Mouse (Mus musculus) lung, postnatal 36 days (tissue): ENCODE measurements around the gene Farp2.
A peak's percentile ranks its signal among the peaks of the same experiment; 100 is the strongest.
"Not testable (repeated sequence)": the region's sequence is repeated elsewhere in the genome, so short reads cannot be mapped to it uniquely, and the experiment has no call there.

Experiments
- DNase-seq: peaks from one replicate; pipeline ENCODE4 v3.0.0; 2022; ENCODE audit warnings: mixed read lengths

Farp2 gene

DNA sequence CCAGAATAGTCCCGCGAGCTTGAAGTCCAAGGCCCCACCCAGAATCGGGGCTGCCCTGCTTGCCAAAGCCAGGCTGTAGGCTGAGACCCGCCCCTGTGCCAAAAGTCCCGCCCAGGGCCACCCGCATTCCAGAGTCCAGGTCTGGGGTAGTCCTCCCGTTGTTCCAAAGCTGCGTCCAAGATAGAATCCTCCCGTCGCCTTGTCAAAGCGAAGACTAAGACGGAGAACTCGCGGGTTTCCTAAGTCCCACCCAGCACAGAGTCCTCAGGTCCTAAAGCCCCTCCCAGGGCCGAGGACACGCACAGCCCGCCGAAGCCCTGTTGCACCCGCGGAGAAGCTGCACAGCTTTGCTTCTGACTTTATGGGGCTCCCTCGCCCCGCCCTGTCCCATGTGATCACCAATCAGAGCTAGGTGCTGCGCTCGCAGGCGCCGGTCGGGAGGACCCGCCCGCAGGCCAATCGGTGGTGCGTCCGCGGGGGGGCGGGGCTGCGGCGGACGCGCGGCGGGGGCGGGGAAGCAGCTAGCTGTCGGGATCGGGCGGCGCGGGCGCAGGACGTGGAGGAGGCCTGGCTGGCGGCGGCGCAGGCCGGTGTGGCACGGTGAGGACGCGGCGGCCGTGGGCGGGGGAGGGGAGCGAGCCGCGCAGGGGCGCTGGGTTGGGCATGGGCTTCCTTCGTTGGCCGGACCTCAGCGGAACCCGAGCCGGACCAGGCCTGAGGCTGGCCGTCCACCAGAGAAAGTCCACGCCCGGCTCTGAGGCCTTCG lies at the start of gene Farp2:
TSS of gene Farp2 (plus strand) at position 495 of the 766 bp plus-strand sequence.
- DNase-seq: peak; percentile 98

DNA sequence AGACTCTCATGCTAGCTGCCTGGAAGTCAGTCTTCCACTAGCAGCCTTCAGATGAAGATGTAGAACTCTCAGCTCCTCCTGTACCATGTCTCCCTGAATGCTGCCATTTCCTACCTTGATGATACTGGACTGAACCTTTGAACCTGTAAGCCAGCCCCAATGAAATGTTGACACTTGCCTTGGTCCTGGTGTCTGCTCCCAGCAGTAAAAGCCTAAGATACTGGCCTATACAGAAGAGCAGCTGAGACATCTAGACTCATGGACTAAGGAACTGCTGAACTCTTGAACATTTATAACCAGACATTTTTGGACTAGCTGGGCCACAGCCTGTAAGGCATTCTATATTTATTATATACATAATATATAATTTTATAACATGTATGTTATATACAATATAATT lies 46.8 kb upstream of the Farp2 start:
- no peak for DNase-seq

DNA sequence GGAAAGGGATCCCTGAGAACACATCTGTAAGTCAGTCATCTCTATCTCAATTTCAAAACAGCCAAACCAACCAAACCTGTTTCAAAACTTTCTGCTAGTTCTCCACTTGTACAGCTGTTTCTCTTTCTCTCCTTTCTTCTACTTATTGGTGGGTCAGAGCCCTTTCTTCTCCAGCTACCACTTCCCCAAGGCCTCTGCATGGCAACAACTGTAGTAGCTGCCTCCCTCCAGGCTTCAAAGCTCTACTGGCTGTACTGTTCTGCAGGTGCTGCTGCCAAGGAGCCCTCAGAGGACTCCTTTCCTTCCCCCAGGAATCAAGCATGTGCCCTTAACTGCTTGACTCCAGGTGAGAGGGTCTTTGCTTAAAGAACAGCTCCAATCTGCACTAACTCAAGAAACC lies 46.1 kb upstream of the Farp2 start:
- no peak for DNase-seq

DNA sequence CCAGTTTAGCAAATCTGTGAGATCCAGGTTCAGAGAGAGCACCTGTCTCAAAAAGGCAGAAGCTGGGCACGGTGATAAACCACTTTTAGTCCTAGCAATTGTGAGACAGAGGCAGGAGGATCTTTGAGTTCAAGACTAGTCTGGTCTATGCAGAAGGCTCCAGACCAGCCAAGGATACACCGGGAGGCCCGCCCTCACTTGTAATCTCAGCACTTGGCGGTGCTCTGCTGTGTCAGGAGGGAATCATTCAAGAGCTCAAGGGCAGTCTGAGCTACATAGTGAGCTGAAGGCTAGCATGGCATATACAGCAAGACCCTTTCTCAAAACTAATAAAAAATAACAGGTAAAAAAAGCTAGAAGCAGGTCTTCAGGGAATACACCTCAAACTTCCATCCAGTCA lies 43.3 kb upstream of the Farp2 start:
- DNase-seq: no peak

DNA sequence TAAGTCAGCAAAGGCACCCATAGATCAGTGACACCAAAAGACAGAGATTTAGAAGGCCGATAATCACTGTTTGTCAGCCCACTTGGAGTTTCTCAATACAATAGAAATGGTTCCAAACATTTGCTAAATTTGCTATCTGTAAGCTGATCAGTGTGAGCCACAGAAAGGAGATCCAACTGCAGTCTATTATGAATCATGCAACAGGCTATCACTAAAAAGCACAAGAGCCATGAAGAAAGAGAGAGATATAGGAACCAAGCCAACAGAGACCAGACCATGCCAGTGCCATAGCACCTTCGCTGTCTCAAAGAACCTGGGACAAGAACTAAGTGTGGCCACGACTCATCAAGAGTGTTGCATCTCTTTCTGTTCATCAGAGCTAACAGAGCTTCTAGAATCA lies 36.2 kb upstream of the Farp2 start:
- no peak for DNase-seq

DNA sequence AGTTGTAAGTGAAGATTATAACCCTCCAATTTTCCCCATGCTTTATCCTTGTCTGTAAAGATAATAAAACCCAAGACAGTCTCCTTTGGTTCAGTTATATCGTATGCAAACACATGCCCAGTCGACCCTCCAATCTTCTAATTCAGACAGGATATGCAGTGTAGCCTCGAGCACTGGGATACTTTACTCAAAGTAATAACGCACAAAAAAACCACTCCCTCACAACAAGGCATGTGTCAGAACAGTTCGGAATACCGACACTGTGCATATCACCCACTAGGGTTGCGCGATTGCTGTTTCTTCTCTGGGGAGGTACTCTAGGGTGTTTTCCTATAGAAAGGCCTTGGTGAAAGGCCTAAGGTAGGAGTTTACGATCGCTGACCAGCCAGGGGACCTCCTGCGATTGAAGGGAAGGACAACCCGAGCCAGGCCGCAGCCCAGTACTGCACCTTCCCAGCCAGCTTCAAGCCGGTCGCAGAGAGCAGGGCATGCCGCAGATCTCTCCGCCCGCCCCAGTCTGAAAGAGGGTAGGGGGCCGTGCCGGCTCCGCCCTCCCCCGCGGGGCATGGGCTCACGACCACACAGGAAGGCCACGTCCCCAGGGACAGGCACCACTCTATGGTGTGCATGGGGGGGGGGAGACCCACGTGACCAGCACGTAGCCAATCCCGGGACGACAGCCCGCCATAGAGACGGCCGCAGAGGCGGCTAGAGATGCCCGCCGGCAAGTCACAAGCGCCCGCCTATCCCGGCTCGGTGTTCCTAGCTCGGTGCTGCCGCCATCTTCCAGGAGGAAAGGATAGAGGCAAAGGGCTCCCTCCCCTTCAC lies 33.9 kb upstream of the Farp2 start:
- DNase-seq: peak; percentile 99

DNA sequence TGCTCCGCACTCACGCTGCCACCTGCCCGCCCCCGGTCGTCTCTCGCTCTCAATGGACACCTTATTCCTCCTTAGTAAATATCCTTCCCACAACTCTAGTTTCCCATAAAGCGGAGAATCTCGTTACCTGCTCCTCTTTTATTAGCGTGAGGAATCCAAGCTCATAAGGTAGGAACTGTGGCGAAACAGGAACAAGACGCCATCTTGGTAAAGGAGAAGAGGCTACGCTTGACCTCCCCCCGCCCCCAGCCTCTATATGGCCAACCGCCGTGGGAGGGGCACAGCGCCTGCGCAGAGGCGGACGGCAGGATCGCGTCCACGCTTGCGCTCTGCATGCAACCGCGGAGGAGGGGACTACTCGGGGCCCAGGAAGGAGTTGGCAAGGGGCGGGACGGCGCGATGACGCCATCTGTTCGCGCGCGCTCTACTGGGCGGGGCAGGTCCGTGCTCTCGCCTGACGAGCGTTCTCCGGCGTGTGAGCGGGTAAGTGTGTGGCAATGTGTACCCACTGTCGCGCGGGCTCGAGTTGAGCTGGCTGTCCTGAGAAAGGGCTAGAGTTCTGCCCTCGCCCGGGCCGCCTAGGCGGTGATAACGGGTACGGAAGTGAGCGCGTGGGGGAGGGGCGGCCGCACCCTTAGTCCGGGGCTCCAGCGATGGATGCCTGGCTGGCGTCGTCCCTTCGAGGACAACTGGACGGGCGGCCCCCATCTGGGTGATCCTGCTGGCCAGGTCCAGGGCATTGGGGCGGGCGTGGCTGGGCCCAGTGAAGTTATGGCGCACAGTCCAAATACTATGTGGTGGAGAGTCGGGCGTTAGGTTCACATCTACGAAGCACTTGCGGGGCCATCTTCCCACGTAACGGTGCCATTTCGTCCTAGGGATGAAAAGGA lies 33.0 kb upstream of the Farp2 start, which contains the start of gene Hdlbp:
TSS of gene Hdlbp (minus strand) at position 230 of the 890 bp plus-strand sequence.
- DNase-seq: peak; percentile 99

DNA sequence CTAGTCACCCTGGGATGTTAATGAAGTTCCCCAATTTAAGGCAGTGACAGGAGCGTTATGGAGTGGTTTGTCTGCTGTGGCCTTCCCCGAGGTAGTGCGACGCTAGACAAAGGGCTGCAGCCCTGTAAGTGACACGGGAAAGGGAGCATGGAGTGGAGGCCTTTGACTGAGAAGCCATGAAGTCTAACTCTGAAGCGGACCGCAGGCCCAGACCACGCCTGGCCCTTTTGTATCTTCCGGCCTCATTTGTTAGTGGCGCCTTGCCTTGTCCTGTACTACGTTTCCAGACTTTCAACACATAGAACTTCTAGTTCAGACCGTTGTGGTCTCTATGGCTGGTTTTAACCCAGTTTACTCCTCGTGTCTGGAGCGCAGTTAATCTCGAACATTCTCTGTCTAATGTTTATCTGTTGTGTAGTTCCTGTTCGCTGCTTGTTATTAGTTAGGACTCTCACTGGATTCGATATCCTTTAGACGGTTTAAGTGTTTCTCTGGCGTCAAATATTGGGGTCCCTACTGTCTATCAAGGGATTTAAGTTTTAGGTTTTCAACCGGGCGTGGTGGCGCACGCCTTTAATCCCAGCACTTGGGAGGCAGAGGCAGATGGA lies 32.3 kb upstream of the Farp2 start:
- peak; percentile 27 for DNase-seq

DNA sequence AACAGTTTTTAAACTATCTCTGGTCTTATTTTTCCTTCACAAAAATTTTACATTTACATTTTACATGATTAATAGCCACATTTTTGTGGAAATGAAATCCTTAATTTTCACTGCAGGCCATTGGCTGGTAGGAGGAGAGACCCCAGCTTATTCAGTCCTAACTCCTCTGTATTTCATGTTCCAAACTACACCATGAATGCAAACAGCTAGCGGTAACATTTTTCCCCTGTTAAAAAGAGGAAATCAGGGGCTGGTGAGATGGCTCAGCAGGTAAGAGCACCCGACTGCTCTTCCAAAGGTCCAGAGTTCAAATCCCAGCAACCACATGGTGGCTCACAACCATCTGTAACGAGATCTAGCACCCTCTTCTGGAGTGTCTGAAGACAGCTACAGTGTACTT lies 25.6 kb upstream of the Farp2 start:
- not testable (repeated sequence) for DNase-seq

DNA sequence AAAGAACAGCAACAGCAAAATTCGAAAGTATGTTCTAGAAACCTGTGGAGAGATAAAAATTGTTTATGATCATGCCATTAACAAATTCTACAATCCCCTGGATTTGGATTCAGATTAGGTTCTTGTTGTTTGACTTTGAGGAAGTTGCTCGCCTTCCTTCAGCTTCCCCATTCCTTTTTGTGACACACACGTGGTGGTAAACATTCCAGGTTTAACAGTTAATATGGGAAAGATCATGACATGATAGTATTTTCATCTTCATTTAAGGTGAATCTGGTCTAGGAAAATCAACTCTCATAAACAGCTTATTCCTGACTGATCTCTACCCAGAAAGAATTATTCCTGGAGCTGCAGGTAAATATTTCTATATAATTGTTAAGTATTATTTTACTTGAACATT lies 16.6 kb upstream of the Farp2 start:
- DNase-seq: no peak

DNA sequence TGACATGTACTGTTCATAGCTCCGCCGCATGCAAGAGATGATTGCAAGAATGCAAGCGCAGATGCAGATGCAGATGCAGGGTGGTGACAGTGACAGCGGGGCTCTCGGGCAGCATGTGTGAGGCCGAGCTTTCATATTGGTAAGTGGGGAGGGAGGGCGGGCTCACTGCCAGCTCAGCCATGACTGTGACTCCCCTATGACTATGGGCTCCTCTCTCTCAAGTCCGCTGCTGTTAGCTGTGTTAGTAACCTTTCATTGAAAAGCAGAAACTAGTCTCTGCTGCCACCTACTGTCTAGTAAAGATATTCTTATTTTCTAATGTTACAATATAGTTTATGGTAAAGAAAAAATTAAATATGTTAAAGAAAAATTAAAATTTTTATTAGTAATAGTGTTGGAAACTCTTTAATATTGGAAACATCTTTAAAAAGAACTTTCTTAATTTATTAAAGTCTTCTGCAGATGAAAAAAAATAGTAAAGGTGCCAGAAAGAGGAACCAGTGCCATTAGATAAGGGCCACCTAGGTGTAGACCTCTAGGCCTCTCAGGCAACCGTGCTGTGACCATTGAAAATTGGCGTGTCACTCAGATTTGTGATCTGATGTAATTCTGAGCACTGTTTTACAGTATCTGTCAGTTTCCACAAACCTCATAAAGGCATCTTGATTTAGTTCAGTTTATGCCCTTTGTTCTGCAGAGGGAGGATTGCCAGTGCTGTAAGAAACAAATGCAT lies 4.8 kb upstream of the Farp2 start:
- peak; percentile 29 for DNase-seq

DNA sequence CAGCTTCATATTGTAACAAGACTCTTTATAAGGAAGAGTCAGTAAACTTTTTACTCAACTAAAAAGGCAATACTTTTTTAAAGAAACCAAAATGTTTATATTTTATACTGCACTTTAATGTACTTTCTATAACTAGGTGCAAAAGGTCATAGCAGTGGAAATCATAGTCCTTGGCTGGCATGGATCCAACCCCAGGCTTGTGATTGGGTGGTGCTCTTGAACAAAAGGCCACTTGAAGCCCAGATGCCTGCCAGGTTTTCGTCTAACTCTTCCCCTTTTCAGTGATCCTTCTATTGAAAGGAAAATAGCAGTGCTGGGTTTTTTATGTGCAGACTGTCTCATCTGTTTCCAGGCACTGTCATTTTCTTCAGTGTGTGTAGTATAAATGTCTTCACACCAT lies 3.3 kb upstream of the Farp2 start:
- DNase-seq: peak; percentile 61

DNA sequence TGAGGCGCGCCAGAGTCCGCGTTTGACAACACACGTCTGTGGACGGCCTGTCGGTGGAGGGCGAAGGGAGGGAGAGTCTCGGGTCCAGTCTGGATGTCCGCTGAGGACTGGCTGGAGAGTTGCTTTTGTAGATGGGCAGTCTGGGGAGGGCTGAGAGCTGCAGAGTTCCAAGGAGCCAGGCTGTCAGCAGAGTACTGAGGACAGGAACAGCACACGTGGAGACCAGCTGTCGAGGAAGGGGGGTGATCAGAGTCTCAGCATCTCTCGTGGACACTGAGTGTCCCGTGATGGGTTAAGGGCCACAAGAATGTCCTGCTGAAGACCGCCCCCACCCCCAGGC lies 442 bp downstream of the Farp2 start:
- no peak for DNase-seq

DNA sequence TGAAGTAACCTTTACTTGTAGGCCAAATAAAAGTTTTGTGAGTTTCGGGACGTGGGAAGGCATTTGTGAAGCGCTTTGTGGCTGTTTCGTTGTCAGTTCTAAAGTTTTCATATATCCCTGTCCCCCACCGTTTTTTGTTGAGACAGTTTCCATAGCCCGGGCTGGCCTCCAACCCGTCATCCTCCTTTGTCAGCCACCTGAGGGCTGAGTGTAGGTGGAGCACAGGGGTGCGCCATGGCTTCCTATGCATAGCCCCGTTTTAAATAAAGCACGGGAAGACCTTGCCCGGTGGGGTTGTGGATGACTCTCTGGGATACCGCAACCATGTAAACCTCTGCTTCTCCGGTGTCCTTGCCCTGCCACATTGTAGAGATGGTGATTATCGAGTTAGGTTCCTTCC lies 1.3 kb downstream of the Farp2 start:
- DNase-seq: no peak

DNA sequence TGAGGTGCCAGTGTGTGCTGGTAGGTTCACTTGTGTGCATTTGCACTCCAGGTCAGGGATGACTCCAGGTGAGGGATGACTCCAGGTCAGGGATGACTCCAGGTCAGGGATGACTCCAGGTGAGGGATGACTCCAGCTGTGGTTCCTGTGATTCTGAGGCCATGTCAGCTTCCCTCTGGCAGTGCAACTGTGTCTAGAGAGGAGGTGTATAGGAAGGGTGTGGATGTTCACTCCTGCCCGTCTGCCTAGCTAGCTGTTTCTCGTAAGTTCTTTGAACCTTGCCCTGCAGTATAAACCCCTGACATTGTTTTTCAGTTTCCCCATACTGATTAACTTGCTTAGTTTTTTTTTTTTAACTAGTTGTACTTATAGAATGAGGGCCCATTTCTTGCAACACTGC lies 9.6 kb downstream of the Farp2 start:
- no peak for DNase-seq

DNA sequence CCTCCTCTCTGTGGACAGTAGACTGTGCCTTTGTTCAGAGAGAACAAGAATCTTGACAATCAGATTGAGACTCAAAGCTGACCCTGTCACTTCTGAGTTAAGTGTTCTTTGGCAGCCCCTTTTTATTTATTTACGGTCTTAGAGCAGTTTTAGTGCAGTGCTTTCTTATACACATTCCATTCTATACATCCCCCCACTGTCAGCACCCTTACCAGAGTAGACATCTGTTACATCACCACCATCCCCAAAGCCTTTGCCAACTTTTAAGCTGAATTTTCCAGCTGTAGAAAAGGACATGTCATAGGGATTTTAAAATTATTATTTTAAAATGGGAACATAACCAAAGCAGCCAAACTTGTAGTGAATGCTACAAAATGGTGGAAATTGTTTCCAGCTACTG lies 10.4 kb downstream of the Farp2 start:
- DNase-seq: no peak

DNA sequence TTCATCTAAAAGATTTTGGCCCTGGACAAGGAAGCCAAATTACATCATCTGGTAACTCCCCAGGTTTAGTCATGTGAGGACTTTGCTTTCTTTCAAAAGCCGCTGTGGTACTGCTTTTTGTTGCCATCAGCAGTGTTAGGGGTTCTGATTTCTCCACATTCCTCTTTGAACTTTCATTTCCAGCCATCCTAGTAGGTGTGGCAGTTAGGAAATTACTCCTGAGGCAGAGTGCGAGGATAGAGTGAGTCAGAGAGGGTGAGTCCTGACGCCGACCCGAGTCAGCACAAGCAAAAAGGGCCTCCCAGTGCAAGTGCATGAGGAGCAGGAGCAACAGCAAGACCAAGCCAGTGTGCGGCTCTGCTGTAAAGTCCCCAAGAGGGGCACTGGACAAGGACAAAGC lies 17.9 kb downstream of the Farp2 start:
- DNase-seq: no peak

DNA sequence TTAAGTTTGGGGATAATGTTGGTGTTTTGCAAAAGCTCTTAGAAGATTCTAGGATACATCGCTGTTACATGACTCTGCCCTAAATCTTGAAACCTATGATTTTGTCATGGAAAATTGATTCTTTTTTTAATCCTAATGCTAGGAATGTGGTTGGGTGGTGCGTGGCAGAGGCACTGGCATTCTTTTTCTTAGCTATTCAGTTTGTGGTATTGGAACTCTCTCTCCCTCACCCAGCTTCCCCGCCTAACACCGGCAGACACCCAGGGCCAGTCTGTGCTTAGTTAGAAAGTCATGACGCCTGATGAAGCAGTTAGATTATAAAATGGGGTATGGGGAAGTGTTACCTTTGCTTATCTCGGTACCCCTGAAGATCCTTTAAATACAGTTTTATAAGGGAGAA lies 25.3 kb downstream of the Farp2 start:
- no peak for DNase-seq

DNA sequence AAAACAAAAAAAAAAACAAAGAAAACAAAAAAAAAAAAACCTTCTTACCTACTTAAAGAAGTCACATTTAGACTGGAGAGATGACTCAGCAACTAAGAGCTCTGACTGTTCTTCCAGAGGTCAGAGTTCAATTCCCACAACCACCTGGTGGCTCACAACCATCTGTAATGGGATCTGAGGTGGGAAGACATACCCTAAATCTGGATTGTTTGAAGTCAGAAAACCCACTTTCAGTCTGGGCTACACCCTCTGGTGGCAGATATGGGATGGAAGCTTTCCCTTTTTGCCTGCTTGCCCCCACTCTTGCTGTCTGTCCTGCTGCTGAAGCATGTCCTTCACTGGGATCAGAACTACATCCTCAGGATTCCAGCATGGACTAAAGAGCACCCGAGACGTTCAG lies 31.3 kb downstream of the Farp2 start:
- DNase-seq: no peak

DNA sequence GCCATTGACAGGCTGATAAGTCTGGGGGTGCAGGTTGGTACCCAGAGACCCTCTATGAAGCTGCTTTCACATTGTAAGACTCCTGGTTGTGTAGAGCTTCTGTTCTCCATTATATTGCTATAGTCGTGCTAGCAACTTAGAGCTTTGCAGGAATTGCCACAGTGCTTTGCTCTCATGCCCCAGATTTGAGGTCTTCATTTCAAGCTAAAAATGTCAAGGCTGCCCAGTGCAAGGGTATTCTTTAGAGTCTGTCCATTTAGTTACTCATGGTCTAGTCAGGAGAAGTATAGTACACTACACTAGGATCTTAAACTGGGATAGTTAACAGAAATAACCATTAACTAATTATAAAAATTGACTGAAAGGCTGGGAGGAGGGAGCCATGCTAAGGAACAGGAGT lies 35.4 kb downstream of the Farp2 start:
- DNase-seq: no peak

DNA sequence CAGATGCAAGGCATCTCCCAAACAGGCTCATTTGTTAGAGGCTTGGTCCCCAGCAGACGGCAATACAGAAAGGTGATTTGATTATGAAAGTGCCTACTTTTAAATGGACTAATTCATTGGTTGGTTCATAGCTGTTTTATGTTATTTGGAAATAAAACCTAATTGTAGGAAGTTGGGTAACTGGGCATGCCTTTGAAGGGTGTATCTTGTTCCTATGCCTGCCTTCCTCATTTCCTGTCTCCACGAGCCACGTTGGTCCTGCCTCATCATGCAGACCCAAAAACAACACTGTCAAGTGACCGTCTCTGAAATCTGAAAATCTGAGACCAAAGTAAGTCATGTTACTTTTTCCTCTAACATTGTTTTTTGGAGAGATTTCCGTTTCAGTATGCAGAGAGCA lies 39.5 kb downstream of the Farp2 start:
- DNase-seq: no peak

DNA sequence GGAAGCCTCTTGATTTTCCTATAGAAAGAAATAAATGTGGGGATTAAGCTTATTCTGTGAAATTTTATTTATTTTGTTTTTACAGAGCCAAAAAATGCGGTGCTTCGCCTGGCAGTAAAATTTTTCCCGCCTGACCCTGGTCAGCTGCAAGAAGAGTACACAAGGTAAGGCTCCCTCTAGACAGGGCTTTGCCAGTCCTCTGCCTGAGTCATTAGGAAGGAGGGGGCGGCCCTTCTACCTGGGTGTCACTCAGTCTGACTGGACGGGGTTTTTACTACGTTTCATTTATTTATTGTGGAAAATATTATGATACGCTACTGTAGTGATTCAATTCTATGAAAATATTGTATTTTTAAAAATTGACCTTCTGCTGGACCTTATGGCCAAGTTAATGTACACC lies 51.3 kb downstream of the Farp2 start:
- no peak for DNase-seq
